Mouse (Mus musculus): ENCODE results near the gene Cops7b.

Gene Cops7b

DNA sequence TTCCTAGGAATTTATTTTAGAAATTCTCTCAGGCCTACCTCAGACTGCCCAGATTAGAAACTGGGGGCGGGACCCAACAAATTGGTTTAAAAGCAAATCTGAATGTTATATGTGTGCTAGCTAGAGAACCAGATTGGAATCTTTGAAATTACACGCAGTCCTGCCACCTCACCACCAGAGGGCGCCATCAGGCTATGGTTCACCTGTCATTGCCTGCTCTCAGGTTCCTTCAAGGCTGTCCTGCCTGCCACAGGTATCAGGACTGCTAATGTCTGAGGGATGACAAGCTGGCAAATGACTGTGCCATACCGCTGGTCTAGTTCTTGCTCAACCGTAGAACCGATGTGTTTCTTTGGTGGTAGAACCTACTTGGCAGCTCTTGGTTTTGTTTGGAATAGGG is 67.6 kb downstream of the Cops7b start:
- in situ Hi-C loops (cut with MboI; ENCODE audit: low sequenced_read_pairs), result no loop called here

DNA sequence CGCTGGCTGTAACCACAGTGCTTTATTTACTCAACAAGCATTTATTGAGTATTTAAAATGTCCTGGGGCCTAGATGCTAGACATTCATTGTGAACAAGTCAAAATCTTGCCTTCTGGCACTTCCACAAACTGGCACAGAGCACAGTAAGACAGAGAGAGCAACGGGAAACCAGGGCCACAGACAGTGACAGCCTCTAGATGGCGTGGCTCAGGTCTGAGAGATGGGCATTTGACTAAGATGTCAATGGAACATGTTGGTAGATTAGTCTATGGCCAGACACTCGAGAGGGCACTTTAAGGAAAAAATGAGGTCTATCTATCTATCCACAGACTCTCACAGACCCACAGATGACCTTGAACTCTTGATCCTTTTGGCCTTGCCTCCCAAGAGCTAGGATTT is 70.0 kb downstream of the Cops7b start:
- in situ Hi-C loops (cut with MboI; ENCODE audit: low sequenced_read_pairs), result no loop called here

DNA sequence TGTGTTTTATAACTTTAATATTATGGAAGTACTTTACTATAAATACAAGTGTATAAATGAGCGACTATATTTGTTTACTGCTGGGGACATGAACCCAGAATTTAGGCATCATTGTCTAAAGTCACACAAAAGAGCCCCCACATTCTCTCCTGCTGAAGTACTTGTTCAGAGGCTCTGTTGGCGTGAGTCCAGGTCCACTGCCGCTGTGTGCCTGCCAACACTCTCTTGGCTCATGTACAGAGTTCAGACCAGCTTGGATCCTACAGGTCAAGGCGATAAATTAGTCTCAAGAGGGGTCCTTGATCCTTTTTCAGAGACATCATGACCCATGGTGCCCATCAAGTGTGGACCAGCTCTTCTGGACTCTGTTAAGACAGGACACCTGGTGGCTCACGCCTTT is 74.4 kb downstream of the Cops7b start:
- in situ Hi-C loops (cut with MboI; ENCODE audit: low sequenced_read_pairs), result no loop called here

All from CH12F3 (cell line).